Mouse (Mus musculus): ENCODE results near the gene Cox8b.

The Cox8b gene

GRCm38 (mm10) chr7:140900220-140900619, at the start of gene Cox8b:
Gene Cox8b (minus strand): TSS chr7:140900446.
- no peak for ATAC-seq (ENCODE audit: insufficient number of reproducible peaks, low FRiP score, low TSS enrichment)

GRCm38 (mm10) chr7:140949255-140949654, 49.0 kb upstream of the Cox8b start:
- no peak for ATAC-seq (ENCODE audit: insufficient number of reproducible peaks, low FRiP score, low TSS enrichment)

GRCm38 (mm10) chr7:140948161-140948560, 47.9 kb upstream of the Cox8b start:
- no peak for ATAC-seq (ENCODE audit: insufficient number of reproducible peaks, low FRiP score, low TSS enrichment)

- no peak for ATAC-seq (ENCODE audit: insufficient number of reproducible peaks, low FRiP score, low TSS enrichment)
Observed at GRCm38 (mm10) chr7:140946980-140947379, 46.7 kb upstream of the Cox8b start.

GRCm38 (mm10) chr7:140946311-140946710, 46.1 kb upstream of the Cox8b start:
- ATAC-seq (ENCODE audit: insufficient number of reproducible peaks, low FRiP score, low TSS enrichment) = no peak

- ATAC-seq (ENCODE audit: insufficient number of reproducible peaks, low FRiP score, low TSS enrichment) = no peak
Observed at GRCm38 (mm10) chr7:140945247-140945646, 45.0 kb upstream of the Cox8b start.

GRCm38 (mm10) chr7:140944236-140944635, 44.0 kb upstream of the Cox8b start:
- ATAC-seq (ENCODE audit: insufficient number of reproducible peaks, low FRiP score, low TSS enrichment) = no peak

GRCm38 (mm10) chr7:140943356-140943755, 43.1 kb upstream of the Cox8b start:
- no peak for ATAC-seq (ENCODE audit: insufficient number of reproducible peaks, low FRiP score, low TSS enrichment)

GRCm38 (mm10) chr7:140942811-140943210, 42.6 kb upstream of the Cox8b start:
- ATAC-seq (ENCODE audit: insufficient number of reproducible peaks, low FRiP score, low TSS enrichment) = no peak

- ATAC-seq (ENCODE audit: insufficient number of reproducible peaks, low FRiP score, low TSS enrichment) = no peak
Observed at GRCm38 (mm10) chr7:140942341-140942740, 42.1 kb upstream of the Cox8b start.

GRCm38 (mm10) chr7:140941222-140942051, 41.2 kb upstream of the Cox8b start, which contains the start of gene Pgghg:
Gene Pgghg (plus strand): TSS chr7:140941391.
- peak; percentile 58; the same call in 1 of the 2 replicates for ATAC-seq (ENCODE audit: insufficient number of reproducible peaks, low FRiP score, low TSS enrichment)

- ATAC-seq (ENCODE audit: insufficient number of reproducible peaks, low FRiP score, low TSS enrichment) = no peak
Observed at GRCm38 (mm10) chr7:140939669-140940171, 39.5 kb upstream of the Cox8b start.

- no peak for ATAC-seq (ENCODE audit: insufficient number of reproducible peaks, low FRiP score, low TSS enrichment)
Observed at GRCm38 (mm10) chr7:140938896-140939295, 38.6 kb upstream of the Cox8b start.

- no peak for ATAC-seq (ENCODE audit: insufficient number of reproducible peaks, low FRiP score, low TSS enrichment)
Observed at GRCm38 (mm10) chr7:140938436-140938835, 38.2 kb upstream of the Cox8b start.

- ATAC-seq (ENCODE audit: insufficient number of reproducible peaks, low FRiP score, low TSS enrichment) = no peak
Observed at GRCm38 (mm10) chr7:140927181-140927580, 26.9 kb upstream of the Cox8b start.

GRCm38 (mm10) chr7:140923070-140923775, 23.0 kb upstream of the Cox8b start:
- ATAC-seq (ENCODE audit: insufficient number of reproducible peaks, low FRiP score, low TSS enrichment) = no peak

- ATAC-seq (ENCODE audit: insufficient number of reproducible peaks, low FRiP score, low TSS enrichment) = peak; percentile 68; the same call in 1 of the 2 replicates
Observed at GRCm38 (mm10) chr7:140922398-140923069, 22.3 kb upstream of the Cox8b start.

GRCm38 (mm10) chr7:140921225-140921975, 21.2 kb upstream of the Cox8b start:
- no peak for ATAC-seq (ENCODE audit: insufficient number of reproducible peaks, low FRiP score, low TSS enrichment)

GRCm38 (mm10) chr7:140920418-140921029, 20.3 kb upstream of the Cox8b start, which contains the start of gene Nlrp6:
Gene Nlrp6 (plus strand): TSS chr7:140920902.
- ATAC-seq (ENCODE audit: insufficient number of reproducible peaks, low FRiP score, low TSS enrichment) = no peak

All from cerebellum, adult (tissue).